Mouse (Mus musculus): Measurements from ENCODE around the gene Kif14.

DNA sequence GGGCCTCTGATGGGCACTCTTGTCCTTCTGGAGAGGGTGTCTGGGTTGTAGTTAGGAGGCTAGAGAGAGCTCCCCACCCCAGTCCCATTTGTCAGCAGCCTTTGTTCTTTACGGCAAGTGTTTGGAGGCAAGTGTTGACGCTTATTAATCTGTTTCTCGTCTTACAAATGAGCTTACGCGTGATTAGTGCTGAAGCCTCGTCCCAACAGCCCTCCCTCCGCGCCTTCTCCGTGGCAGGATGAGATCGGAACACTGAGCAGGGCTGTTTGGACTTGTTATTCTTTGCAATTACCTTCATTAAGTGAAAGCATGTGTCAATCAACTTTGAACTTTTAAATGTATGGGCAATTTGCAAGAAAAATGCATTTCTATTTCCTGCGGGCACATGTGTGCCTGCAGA, 97.0 kb downstream of the Kif14 start:
- TF ChIP-seq POLR2A (IDR thresholded peaks at IDR 0.05; ENCODE audit: low read depth, low read length) (no peak), CTCF (IDR thresholded peaks at IDR 0.05; ENCODE audit: borderline replicate concordance, insufficient read depth, low read length) (no peak)
